Mouse (Mus musculus) erythroblast, embryonic 14.5 days (primary cell): ENCODE measurements around the gene Slamf8.

Experiments used
- GATA1 ChIP-seq: IDR thresholded peaks from 2 replicates; pipeline ENCODE4 v1.6.1; 2012; ENCODE audit warnings: low read length, inconsistent platforms, mixed read lengths
- TAL1 ChIP-seq: IDR thresholded peaks from 3 replicates; pipeline ENCODE4 v1.6.1; 2012; ENCODE audit warnings: low read length, inconsistent platforms, mixed read lengths

GRCm38 (mm10) chr1:172535116-172535515 is 55.3 kb downstream of the Slamf8 start:
- TF ChIP-seq TAL1, result no peak
- no peak for TF ChIP-seq GATA1
